Mouse (Mus musculus): ENCODE results near the gene Baz1a. TPM values are rescaled to one million over a fixed set of nuclear protein-coding genes. Genes with fewer than 3 reads are reported as not detected.

Baz1a gene
- polyA plus RNA-seq, 1 experiment from 2014 or later = 19.1 TPM

GRCm38 (mm10) chr12:55051210-55052173 is 37.3 kb upstream of the Baz1a start:
- WGBS = 91% methylated on average over 8 of the region's 8 CpGs

DNA sequence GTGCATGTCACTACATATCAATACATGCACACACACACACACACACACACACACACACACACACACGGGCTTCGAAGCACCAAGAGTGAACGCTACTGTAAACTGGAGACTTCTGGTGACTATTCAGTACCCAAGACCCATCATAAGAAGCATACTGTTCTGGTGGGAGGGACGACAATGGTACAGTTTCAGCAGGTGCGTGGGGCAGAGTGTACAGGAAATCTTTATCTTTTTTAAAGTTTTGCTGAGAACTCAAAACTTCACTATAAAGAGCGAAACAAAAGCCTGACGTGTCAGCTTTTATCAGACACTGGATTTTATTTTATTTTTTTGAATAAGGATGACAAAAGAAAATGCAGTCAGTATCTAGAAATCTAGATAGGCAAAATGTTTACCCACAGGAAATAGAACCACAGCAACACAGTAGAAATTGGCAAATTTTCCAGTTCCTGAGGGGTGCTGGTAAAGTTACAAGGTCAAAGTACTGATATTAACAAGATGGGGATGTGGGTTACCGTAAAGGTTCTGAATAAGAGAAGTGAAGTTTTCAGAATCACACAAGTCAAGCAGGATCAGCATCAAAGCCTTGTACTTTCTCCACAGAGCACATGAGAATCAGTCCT is 35.7 kb upstream of the Baz1a start:
- no peak overlapping the region for H3K27ac ChIP-seq (ENCODE audit: low read length)
- no peak overlapping the region for H3K4me2 ChIP-seq (replicated peaks; ENCODE audit: low read depth, low read length)
- no peak overlapping the region for H3K9ac ChIP-seq (replicated peaks; ENCODE audit: low read length)
- 93% methylated on average over 8 of the region's 8 CpGs for WGBS
- H3K4me3 ChIP-seq (ENCODE audit: low read length) = no peak overlapping the region
- H3K27me3 ChIP-seq (ENCODE audit: insufficient read depth, low read length) = no peaks in the 10 kb centered on the region
- no peak for ATAC-seq (ENCODE audit: low FRiP score, low TSS enrichment)
- peaks cover 4% of the 10 kb centered on the region; the same call in 1 of the 2 replicates for H3K9me3 ChIP-seq (ENCODE audit: low read length)
- peaks cover 12% of the 10 kb centered on the region for H3K36me3 ChIP-seq (ENCODE audit: insufficient read depth, low read length)
- no peaks in the 10 kb centered on the region for H3K4me1 ChIP-seq (ENCODE audit: insufficient read depth, low read length)

More at GRCm38 (mm10) chr12:55051210-55052173, 37.3 kb upstream of the Baz1a start:
- no peaks in the 10 kb centered on the region for H3K27me3 ChIP-seq (ENCODE audit: insufficient read depth, low read length)
- no peak overlapping the region for H3K4me3 ChIP-seq (ENCODE audit: low read length)
- peaks cover 1% of the 10 kb centered on the region; the same call in 1 of the 2 replicates for H3K9me3 ChIP-seq (ENCODE audit: low read length)
- no peak overlapping the region for H3K4me2 ChIP-seq (replicated peaks; ENCODE audit: low read depth, low read length)
- no peaks in the 10 kb centered on the region for H3K4me1 ChIP-seq (ENCODE audit: insufficient read depth, low read length)
- H3K36me3 ChIP-seq (ENCODE audit: insufficient read depth, low read length) = peaks cover 7% of the 10 kb centered on the region
- H3K27ac ChIP-seq (ENCODE audit: low read length) = no peak overlapping the region
- no peak for ATAC-seq (ENCODE audit: low FRiP score, low TSS enrichment)
- no peak overlapping the region for H3K9ac ChIP-seq (replicated peaks; ENCODE audit: low read length)

DNA sequence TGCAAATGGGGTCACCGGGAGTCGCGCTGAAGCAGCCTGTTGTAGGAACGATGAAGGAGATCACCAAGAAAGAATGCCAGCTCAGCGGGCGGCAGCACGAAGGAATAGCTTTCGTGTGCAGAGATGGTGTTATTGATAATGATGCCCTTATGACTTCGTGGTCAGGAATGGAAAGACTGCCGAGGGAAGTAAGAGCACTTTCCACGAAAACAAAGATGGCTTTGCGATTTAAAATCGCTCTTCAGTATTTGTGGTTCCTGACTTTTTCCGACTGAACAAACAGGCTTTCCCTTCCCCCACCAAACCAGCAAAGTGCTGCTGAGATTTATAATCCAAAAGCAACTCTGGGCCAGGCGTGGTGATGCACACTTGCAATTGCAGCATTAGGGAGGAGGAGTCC is 26.9 kb upstream of the Baz1a start:
- Histone ChIP-seq H3K36me3 (ENCODE audit: insufficient read depth, low read length) (peaks cover 2% of the 10 kb centered on the region; the same call in 1 of the 2 replicates), H3K27ac (ENCODE audit: low read length) (no peak overlapping the region), H3K4me3 (ENCODE audit: low read length) (no peak overlapping the region), H3K4me2 (replicated peaks; ENCODE audit: low read depth, low read length) (peak overlapping the region; percentile 17; the same call in 1 of the 2 replicates), H3K4me1 (ENCODE audit: insufficient read depth, low read length) (no peaks in the 10 kb centered on the region), H3K9ac (replicated peaks; ENCODE audit: low read length) (no peak overlapping the region), H3K27me3 (ENCODE audit: insufficient read depth, low read length) (no peaks in the 10 kb centered on the region), H3K9me3 (ENCODE audit: low read length) (no peaks in the 10 kb centered on the region)
- no peak for ATAC-seq (ENCODE audit: low FRiP score, low TSS enrichment)
- WGBS = 48% methylated on average over 15 of the region's 15 CpGs

DNA sequence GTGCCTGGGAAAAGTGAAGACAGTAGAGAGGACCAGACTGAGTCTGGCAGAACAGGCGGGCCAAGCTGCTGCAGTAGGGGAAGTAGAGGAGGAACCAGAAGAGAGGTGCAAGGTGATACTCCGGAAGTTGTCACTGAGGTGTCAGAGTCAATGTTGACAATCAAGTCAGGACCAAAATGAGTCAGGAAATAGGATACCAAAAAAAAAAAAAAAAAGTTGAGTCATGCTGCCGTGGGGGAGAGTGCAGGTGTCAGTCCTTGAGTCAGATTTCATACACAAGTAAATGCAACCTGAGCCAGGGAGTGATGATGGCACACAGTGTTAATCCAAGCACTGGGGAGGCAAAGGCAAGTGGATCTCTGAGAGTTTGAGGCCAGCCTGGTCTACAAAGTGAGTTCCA is 12.9 kb upstream of the Baz1a start:
- H3K27me3 ChIP-seq (ENCODE audit: insufficient read depth, low read length) = no peaks in the 10 kb centered on the region
- no peak for ATAC-seq (ENCODE audit: low FRiP score, low TSS enrichment)
- H3K9me3 ChIP-seq (ENCODE audit: low read length) = no peaks in the 10 kb centered on the region; the same call in 1 of the 2 replicates
- no peak overlapping the region for H3K4me3 ChIP-seq (ENCODE audit: low read length)
- no peaks in the 10 kb centered on the region for H3K4me1 ChIP-seq (ENCODE audit: insufficient read depth, low read length)
- no peak overlapping the region for H3K27ac ChIP-seq (ENCODE audit: low read length)
- H3K9ac ChIP-seq (replicated peaks; ENCODE audit: low read length) = no peak overlapping the region
- H3K4me2 ChIP-seq (replicated peaks; ENCODE audit: low read depth, low read length) = no peak overlapping the region
- no peaks in the 10 kb centered on the region for H3K36me3 ChIP-seq (ENCODE audit: insufficient read depth, low read length)
- whole genome bisulfite sequencing = 22% methylated on average over 3 of the region's 3 CpGs

GRCm38 (mm10) chr12:55023284-55023683 is 9.1 kb upstream of the Baz1a start:
- H3K27ac ChIP-seq (ENCODE audit: low read length) = no peak overlapping the region
- no peaks in the 10 kb centered on the region for H3K27me3 ChIP-seq (ENCODE audit: insufficient read depth, low read length)
- no peak for ATAC-seq (ENCODE audit: low FRiP score, low TSS enrichment)
- no peaks in the 10 kb centered on the region; the same call in 1 of the 2 replicates for H3K9me3 ChIP-seq (ENCODE audit: low read length)
- no peaks in the 10 kb centered on the region for H3K4me1 ChIP-seq (ENCODE audit: insufficient read depth, low read length)
- no peak overlapping the region for H3K4me2 ChIP-seq (replicated peaks; ENCODE audit: low read depth, low read length)
- H3K4me3 ChIP-seq (ENCODE audit: low read length) = no peak overlapping the region
- no peaks in the 10 kb centered on the region for H3K36me3 ChIP-seq (ENCODE audit: insufficient read depth, low read length)
- H3K9ac ChIP-seq (replicated peaks; ENCODE audit: low read length) = no peak overlapping the region
- 77% methylated on average over 2 of the region's 2 CpGs for WGBS

- no peak for ATAC-seq (ENCODE audit: low FRiP score, low TSS enrichment)
- Histone ChIP-seq H3K4me3 (ENCODE audit: low read length) (no peak overlapping the region), H3K4me2 (replicated peaks; ENCODE audit: low read depth, low read length) (no peak overlapping the region), H3K9me3 (ENCODE audit: low read length) (no peaks in the 10 kb centered on the region; the same call in 1 of the 2 replicates), H3K4me1 (ENCODE audit: insufficient read depth, low read length) (0 out of 2 replicates have a peak, but pooled peaks cover 4% of the 10 kb centered on the region), H3K27ac (ENCODE audit: low read length) (no peak overlapping the region), H3K36me3 (ENCODE audit: insufficient read depth, low read length) (no peaks in the 10 kb centered on the region), H3K27me3 (ENCODE audit: insufficient read depth, low read length) (no peaks in the 10 kb centered on the region), H3K9ac (replicated peaks; ENCODE audit: low read length) (no peak overlapping the region)
- WGBS = 82% methylated on average over 7 of the region's 7 CpGs
Observed at GRCm38 (mm10) chr12:55019421-55019877, 5.3 kb upstream of the Baz1a start.

GRCm38 (mm10) chr12:55017119-55017721 is 3.1 kb upstream of the Baz1a start:
- H3K36me3 ChIP-seq (ENCODE audit: insufficient read depth, low read length) = no peaks in the 10 kb centered on the region
- H3K9me3 ChIP-seq (ENCODE audit: low read length) = no peaks in the 10 kb centered on the region
- no peak overlapping the region for H3K4me2 ChIP-seq (replicated peaks; ENCODE audit: low read depth, low read length)
- 42% methylated on average over 9 of the region's 9 CpGs for WGBS
- H3K27ac ChIP-seq (ENCODE audit: low read length) = no peak overlapping the region
- no peak overlapping the region for H3K4me3 ChIP-seq (ENCODE audit: low read length)
- H3K4me1 ChIP-seq (ENCODE audit: insufficient read depth, low read length) = 0 out of 2 replicates have a peak, but pooled peaks cover 4% of the 10 kb centered on the region
- no peaks in the 10 kb centered on the region for H3K27me3 ChIP-seq (ENCODE audit: insufficient read depth, low read length)
- no peak overlapping the region for H3K9ac ChIP-seq (replicated peaks; ENCODE audit: low read length)
- no peak for ATAC-seq (ENCODE audit: low FRiP score, low TSS enrichment)

GRCm38 (mm10) chr12:55016339-55017118 is 2.4 kb upstream of the Baz1a start:
- no peaks in the 10 kb centered on the region for H3K27me3 ChIP-seq (ENCODE audit: insufficient read depth, low read length)
- 63% methylated on average over 8 of the region's 8 CpGs for WGBS
- 0 out of 2 replicates have a peak, but pooled peaks cover 4% of the 10 kb centered on the region for H3K4me1 ChIP-seq (ENCODE audit: insufficient read depth, low read length)
- H3K4me3 ChIP-seq (ENCODE audit: low read length) = no peak overlapping the region
- H3K4me2 ChIP-seq (replicated peaks; ENCODE audit: low read depth, low read length) = no peak overlapping the region
- no peak overlapping the region for H3K9ac ChIP-seq (replicated peaks; ENCODE audit: low read length)
- H3K27ac ChIP-seq (ENCODE audit: low read length) = no peak overlapping the region
- no peaks in the 10 kb centered on the region for H3K36me3 ChIP-seq (ENCODE audit: insufficient read depth, low read length)
- no peak for ATAC-seq (ENCODE audit: low FRiP score, low TSS enrichment)
- no peaks in the 10 kb centered on the region for H3K9me3 ChIP-seq (ENCODE audit: low read length)

- no peaks in the 10 kb centered on the region for H3K27me3 ChIP-seq (ENCODE audit: insufficient read depth, low read length)
- H3K4me1 ChIP-seq (ENCODE audit: insufficient read depth, low read length) = 0 out of 2 replicates have a peak, but pooled peaks cover 4% of the 10 kb centered on the region
- ATAC-seq (ENCODE audit: low FRiP score, low TSS enrichment) = no peak
- H3K4me3 ChIP-seq (ENCODE audit: low read length) = no peak overlapping the region
- no peak overlapping the region for H3K9ac ChIP-seq (replicated peaks; ENCODE audit: low read length)
- H3K27ac ChIP-seq (ENCODE audit: low read length) = no peak overlapping the region
- H3K9me3 ChIP-seq (ENCODE audit: low read length) = no peaks in the 10 kb centered on the region
- H3K4me2 ChIP-seq (replicated peaks; ENCODE audit: low read depth, low read length) = no peak overlapping the region
- WGBS = 83% methylated on average over 5 of the region's 5 CpGs
- no peaks in the 10 kb centered on the region for H3K36me3 ChIP-seq (ENCODE audit: insufficient read depth, low read length)
Observed at GRCm38 (mm10) chr12:55015428-55015827, 1.3 kb upstream of the Baz1a start.
